Mouse (Mus musculus): ENCODE measurements around the gene Sgcg. TPM values are rescaled to one million over a fixed set of nuclear protein-coding genes. Genes with fewer than 3 reads are reported as not detected.

Gene Sgcg
- 0.23 and 0.33 TPM in 2 replicates for polyA plus RNA-seq (2014; fragmentation: Nextera tagmentation; extraction: Ambion mirVana)

DNA sequence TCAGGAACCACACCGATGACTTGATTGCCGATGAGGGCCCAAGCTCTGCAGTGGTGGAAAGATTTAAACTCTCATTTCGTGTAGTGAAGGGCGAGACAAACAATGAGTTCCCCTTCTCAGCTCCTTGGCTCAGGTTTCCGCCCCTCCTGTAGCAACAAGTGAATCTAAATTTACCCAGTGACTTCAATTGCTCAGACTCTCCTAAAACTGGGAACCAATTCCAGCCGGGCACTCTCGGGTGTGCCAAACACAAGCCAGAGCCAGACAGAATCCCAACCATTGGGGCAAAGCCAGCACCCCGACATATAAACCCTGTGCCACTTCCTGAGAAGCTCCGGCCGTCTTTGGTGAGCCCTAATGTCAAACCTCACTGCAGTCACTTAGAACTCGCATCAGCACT lies at the start of gene Sgcg:
Gene Sgcg, minus strand, starts transcription at position 139 of the 400 bp plus-strand sequence.
- no peaks in the 10 kb centered on the region for H3K9me3 ChIP-seq (ENCODE audit: control insufficient read depth, low read length)

DNA sequence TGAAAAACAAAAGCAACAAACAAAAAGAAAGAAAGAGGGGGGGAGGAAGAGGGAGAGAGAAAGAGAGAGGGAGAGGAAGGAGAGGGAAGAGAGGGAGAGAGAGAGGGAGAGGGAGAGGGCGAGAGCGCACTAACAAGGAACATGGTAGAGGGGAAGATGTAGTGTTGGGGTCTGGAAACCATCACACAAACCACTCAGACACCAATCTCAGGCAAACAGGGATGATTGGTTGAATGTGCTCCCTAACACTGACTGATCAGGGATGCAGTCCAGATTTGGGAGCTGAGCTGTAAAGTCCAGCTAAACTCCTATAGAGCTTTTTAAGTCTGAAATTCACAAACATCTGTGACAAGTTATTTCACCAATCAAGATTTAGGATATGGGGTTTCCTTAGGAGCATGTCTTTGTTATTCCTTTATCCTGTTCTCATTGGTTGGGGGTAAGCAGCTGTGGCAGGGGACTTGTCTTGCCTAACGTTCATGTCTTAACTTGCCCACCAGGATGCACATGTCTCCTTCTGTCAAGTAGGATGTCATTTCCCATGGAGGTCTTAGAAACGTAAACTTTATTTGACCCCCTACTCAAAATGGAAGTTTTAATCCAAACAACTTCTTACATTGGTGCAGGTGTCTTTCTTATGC lies 45.8 kb upstream of the Sgcg start:
- H3K36me3 ChIP-seq (replicated peaks; ENCODE audit: control insufficient read depth, insufficient read depth), result no peaks in the 10 kb centered on the region
- H3K4me3 ChIP-seq (replicated peaks; ENCODE audit: low read length), result no peak overlapping the region
- WGBS, result 85% methylated on average over 4 of the region's 4 CpGs
- no peak overlapping the region for H3K27ac ChIP-seq
- H3K9ac ChIP-seq, result no peak overlapping the region
- ATAC-seq (ENCODE audit: low FRiP score), result no peak
- H3K4me2 ChIP-seq (replicated peaks), result no peak overlapping the region
- peaks cover 4% of the 10 kb centered on the region; the same call in 1 of the 2 replicates for H3K9me3 ChIP-seq (ENCODE audit: control insufficient read depth, low read length)
- DNase-seq (ENCODE audit: low spot score), result no peak
- H3K27me3 ChIP-seq (ENCODE audit: control insufficient read depth, insufficient read depth, low read length), result no peaks in the 10 kb centered on the region
- H3K4me1 ChIP-seq (replicated peaks; ENCODE audit: control insufficient read depth, insufficient read depth, low read length), result no peaks in the 10 kb centered on the region

More for the DNA sequence above, at the start of gene Sgcg:
- Histone ChIP-seq H3K4me1 (replicated peaks; ENCODE audit: control insufficient read depth, insufficient read depth, low read length) (no peaks in the 10 kb centered on the region), H3K9ac (no peak within 1 kb of the TSS), H3K27me3 (ENCODE audit: control insufficient read depth, insufficient read depth, low read length) (no peaks in the 10 kb centered on the region), H3K36me3 (replicated peaks; ENCODE audit: control insufficient read depth, insufficient read depth) (no peaks in the 10 kb centered on the region), H3K27ac (no peak within 1 kb of the TSS), H3K4me2 (replicated peaks) (no peak within 1 kb of the TSS), H3K4me3 (replicated peaks; ENCODE audit: low read length) (no peak within 1 kb of the TSS)
- no peak for DNase-seq (ENCODE audit: low spot score)
- WGBS, result 71% methylated on average over 11 of the region's 11 CpGs
- no peak for ATAC-seq (ENCODE audit: low FRiP score)

DNA sequence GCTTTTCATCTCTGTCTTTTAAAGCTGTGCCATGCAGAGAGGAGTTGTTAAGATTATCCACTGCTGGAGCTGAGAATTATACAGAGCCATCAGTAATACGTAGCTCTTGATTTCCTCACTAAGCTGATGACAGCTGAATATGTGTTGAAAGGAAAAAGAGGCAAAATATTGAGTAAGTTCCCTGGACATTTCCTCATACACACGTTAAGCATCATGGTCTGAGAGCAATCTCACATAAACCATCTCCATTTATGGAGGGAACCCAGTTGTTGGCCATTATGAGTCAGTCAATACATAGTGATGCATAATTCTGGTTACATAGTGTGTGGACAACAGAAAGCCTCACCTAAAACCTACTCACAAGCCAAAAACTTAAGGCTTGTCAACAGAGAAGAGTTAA lies 44.1 kb upstream of the Sgcg start:
- WGBS, result 78% methylated on average over 2 of the region's 2 CpGs
- Histone ChIP-seq H3K4me1 (replicated peaks; ENCODE audit: control insufficient read depth, insufficient read depth, low read length) (no peaks in the 10 kb centered on the region), H3K9me3 (ENCODE audit: control insufficient read depth, low read length) (peaks cover 4% of the 10 kb centered on the region; the same call in 1 of the 2 replicates), H3K36me3 (replicated peaks; ENCODE audit: control insufficient read depth, insufficient read depth) (no peaks in the 10 kb centered on the region), H3K27me3 (ENCODE audit: control insufficient read depth, insufficient read depth, low read length) (no peaks in the 10 kb centered on the region), H3K27ac (no peak overlapping the region), H3K4me2 (replicated peaks) (no peak overlapping the region), H3K9ac (no peak overlapping the region), H3K4me3 (replicated peaks; ENCODE audit: low read length) (no peak overlapping the region)
- no peak for ATAC-seq (ENCODE audit: low FRiP score)
- no peak for DNase-seq (ENCODE audit: low spot score)

DNA sequence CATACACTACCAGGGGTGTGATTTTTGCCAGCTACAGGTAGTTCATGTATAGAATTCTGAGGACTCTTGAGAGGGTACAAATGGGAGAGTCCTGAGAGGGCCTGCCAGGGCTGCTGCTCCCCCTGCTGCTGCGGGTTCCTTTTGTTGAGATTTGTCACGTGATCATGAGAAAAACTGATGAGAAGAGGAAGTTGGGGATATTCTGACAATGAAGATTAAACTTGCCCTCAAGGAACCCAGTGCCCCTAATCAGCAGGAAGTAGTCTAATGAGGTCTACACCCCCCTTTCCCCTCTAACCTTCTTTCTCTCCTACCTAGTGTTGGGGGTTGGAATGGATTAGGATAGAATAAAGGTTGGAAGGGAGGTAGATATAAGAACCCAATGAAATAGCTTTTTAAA lies 43.0 kb upstream of the Sgcg start:
- Histone ChIP-seq H3K36me3 (replicated peaks; ENCODE audit: control insufficient read depth, insufficient read depth) (no peaks in the 10 kb centered on the region), H3K9ac (no peak overlapping the region), H3K4me1 (replicated peaks; ENCODE audit: control insufficient read depth, insufficient read depth, low read length) (no peaks in the 10 kb centered on the region), H3K27me3 (ENCODE audit: control insufficient read depth, insufficient read depth, low read length) (no peaks in the 10 kb centered on the region), H3K9me3 (ENCODE audit: control insufficient read depth, low read length) (peaks cover 4% of the 10 kb centered on the region; the same call in 1 of the 2 replicates), H3K4me2 (replicated peaks) (no peak overlapping the region), H3K27ac (no peak overlapping the region), H3K4me3 (replicated peaks; ENCODE audit: low read length) (no peak overlapping the region)
- 59% methylated on average over 2 of the region's 2 CpGs for WGBS
- ATAC-seq (ENCODE audit: low FRiP score) (no peak), DNase-seq (ENCODE audit: low spot score) (no peak)

DNA sequence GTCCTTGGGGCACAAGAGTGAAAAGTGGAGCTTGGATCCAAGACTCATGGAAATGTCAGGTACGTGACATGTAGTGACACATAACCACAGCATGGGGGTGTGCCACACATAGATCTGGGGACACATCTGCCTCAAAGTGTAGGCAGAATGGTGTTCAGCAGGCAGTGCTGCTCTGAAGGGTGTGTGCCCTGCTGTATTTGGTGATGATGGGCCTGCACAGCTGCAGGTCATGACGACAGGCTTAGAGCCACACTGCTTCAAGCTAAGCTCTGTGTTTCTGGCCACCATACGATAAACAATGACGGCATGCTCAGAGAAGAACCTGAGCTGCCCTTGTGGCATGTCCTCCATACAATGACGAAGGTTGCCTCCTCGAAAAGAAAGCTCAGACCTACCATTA lies 41.5 kb upstream of the Sgcg start:
- H3K4me2 ChIP-seq (replicated peaks), result no peak overlapping the region
- peaks cover 4% of the 10 kb centered on the region; the same call in 1 of the 2 replicates for H3K9me3 ChIP-seq (ENCODE audit: control insufficient read depth, low read length)
- no peak overlapping the region for H3K9ac ChIP-seq
- no peak overlapping the region for H3K27ac ChIP-seq
- H3K4me1 ChIP-seq (replicated peaks; ENCODE audit: control insufficient read depth, insufficient read depth, low read length), result no peaks in the 10 kb centered on the region
- no peaks in the 10 kb centered on the region for H3K36me3 ChIP-seq (replicated peaks; ENCODE audit: control insufficient read depth, insufficient read depth)
- no peak for ATAC-seq (ENCODE audit: low FRiP score)
- 90% methylated on average over 6 of the region's 6 CpGs for WGBS
- H3K27me3 ChIP-seq (ENCODE audit: control insufficient read depth, insufficient read depth, low read length), result no peaks in the 10 kb centered on the region
- no peak for DNase-seq (ENCODE audit: low spot score)
- no peak overlapping the region for H3K4me3 ChIP-seq (replicated peaks; ENCODE audit: low read length)

DNA sequence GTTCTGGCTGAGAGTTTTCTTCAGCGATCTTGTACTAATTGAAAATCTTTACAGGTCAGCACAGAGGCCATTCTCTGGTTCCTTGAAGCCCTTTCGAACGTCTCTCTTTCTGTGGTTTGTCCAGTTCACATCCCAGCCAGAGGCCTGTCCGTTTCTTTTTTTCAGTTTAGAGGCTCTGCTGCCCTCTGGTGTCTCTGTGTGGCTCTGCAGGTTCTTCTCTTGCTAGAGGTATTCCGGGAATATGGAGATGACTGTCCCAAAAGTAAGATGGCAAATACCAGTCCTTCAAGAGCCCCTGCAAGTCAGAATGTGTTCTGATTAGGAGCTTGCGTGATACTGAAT lies 36.4 kb upstream of the Sgcg start:
- no peak for ATAC-seq (ENCODE audit: low FRiP score)
- Histone ChIP-seq H3K36me3 (replicated peaks; ENCODE audit: control insufficient read depth, insufficient read depth) (no peaks in the 10 kb centered on the region), H3K27me3 (ENCODE audit: control insufficient read depth, insufficient read depth, low read length) (no peaks in the 10 kb centered on the region), H3K9ac (no peak overlapping the region), H3K27ac (no peak overlapping the region), H3K4me2 (replicated peaks) (0 out of 2 replicates have a peak overlapping the region, but pooled peaks have one; percentile 3), H3K4me3 (replicated peaks; ENCODE audit: low read length) (no peak overlapping the region), H3K9me3 (ENCODE audit: control insufficient read depth, low read length) (no peaks in the 10 kb centered on the region), H3K4me1 (replicated peaks; ENCODE audit: control insufficient read depth, insufficient read depth, low read length) (no peaks in the 10 kb centered on the region)
- DNase-seq (ENCODE audit: low spot score), result peak; percentile 75
- 16% methylated on average over 6 of the region's 6 CpGs for WGBS

DNA sequence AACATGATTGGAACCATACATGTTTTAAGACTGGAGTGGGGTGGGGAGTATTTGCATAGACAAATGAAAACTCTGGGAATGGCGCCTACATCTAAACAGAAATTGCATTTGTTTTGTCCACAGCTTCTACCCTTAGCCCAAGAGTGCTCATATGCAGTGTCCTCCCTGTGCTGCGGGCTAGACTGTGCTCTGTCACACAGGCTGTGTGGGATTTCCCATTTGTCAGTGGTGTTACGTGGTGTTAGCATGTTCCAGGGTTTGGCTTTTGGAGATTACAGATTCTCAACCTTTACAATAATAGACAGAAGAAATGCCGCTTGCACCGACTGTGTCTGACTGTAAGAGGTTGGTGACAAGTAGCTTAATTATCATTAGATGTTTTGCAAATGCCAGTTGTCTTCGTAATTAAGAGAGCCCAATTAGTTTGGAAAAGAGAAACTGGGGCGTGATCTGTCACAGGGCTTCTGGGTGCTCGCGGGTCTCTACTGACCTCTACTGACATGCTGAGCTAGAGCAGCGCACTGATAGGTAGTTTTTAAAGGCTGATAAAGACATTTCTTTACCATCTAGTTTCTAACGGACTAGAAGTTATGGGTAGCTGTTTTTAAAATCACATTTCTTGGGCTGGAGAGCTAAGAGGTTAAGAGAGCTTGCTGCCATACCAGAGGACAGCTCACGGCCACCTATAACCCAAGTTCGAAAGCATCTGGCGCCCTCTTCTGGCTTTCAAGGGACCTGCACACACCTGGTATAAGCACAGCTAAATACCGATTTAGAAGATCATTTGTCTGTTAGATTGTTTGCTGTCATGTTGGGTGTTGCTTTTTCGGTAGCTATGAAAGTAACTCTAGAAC lies 35.8 kb upstream of the Sgcg start:
- H3K4me3 ChIP-seq (replicated peaks; ENCODE audit: low read length), result no peak overlapping the region

DNA sequence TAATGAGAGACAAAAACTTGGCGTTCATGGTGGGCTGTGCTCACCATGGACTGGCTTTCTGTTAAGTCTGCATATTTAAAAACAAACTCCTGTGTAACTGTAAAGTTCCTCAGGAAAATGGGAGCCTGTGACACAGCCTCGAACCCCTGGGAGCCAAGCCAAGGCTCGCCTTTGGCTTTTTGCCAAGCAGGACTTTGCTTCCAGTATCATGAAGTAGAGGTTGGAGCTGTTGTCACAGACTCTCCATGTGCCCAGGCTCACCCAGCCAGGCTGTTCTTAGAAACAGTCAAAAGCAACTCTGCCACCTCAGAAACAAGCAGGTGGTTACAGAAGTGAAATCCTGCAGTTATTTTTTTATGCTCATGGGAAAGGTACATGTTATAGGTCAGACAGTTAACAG lies 32.4 kb upstream of the Sgcg start:
- Histone ChIP-seq H3K4me3 (replicated peaks; ENCODE audit: low read length) (no peak overlapping the region), H3K4me1 (replicated peaks; ENCODE audit: control insufficient read depth, insufficient read depth, low read length) (no peaks in the 10 kb centered on the region), H3K4me2 (replicated peaks) (no peak overlapping the region), H3K9me3 (ENCODE audit: control insufficient read depth, low read length) (no peaks in the 10 kb centered on the region), H3K9ac (no peak overlapping the region), H3K27me3 (ENCODE audit: control insufficient read depth, insufficient read depth, low read length) (no peaks in the 10 kb centered on the region), H3K36me3 (replicated peaks; ENCODE audit: control insufficient read depth, insufficient read depth) (no peaks in the 10 kb centered on the region), H3K27ac (no peak overlapping the region)
- DNase-seq (ENCODE audit: low spot score) (no peak), ATAC-seq (ENCODE audit: low FRiP score) (no peak)
- WGBS, result 68% methylated on average over 3 of the region's 3 CpGs

More for the DNA sequence above, 35.8 kb upstream of the Sgcg start:
- Histone ChIP-seq H3K4me1 (replicated peaks; ENCODE audit: control insufficient read depth, insufficient read depth, low read length) (no peaks in the 10 kb centered on the region), H3K4me2 (replicated peaks) (0 out of 2 replicates have a peak overlapping the region, but pooled peaks have one; percentile 3), H3K27me3 (ENCODE audit: control insufficient read depth, insufficient read depth, low read length) (no peaks in the 10 kb centered on the region), H3K27ac (no peak overlapping the region), H3K9me3 (ENCODE audit: control insufficient read depth, low read length) (no peaks in the 10 kb centered on the region), H3K36me3 (replicated peaks; ENCODE audit: control insufficient read depth, insufficient read depth) (no peaks in the 10 kb centered on the region), H3K9ac (no peak overlapping the region)
- ATAC-seq (ENCODE audit: low FRiP score), result no peak
- WGBS, result 52% methylated on average over 16 of the region's 16 CpGs
- DNase-seq (ENCODE audit: low spot score), result peak; percentile 72

DNA sequence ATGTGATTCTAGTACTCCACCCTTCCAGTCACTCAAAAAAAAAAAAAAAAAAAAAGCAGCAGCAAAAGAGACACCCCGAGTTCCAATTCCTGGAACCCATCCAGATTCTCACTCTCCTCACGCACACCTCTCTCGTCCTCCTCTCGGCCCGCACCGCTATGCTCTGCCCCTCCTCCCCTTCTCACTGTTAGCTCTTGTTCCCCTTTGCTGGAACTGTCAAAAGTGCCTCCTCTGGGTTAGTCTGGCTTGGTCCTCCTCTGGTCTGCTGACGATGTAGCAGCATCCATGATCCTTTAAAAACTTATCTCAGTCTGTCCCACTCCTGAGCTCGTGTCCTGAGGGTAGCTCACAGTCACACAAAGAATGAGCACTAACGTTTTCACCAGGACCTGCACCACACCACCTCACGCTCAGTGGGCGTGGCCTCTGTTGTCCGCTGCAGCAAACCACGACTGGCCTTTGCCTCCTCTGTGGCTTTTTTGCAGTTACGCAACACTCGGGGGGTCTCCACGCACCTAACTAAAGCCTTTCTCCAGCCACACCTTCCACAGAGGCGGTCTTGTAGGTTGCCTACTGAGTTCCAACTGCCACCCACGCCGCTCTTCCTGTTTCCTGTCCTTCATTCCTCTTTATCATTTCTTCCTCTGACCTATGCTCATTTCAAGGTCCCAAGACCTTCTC lies 30.5 kb upstream of the Sgcg start:
- H3K9ac ChIP-seq, result no peak overlapping the region
- no peaks in the 10 kb centered on the region for H3K9me3 ChIP-seq (ENCODE audit: control insufficient read depth, low read length)
- no peak overlapping the region for H3K4me3 ChIP-seq (replicated peaks; ENCODE audit: low read length)
- 73% methylated on average over 19 of the region's 19 CpGs for WGBS
- H3K27me3 ChIP-seq (ENCODE audit: control insufficient read depth, insufficient read depth, low read length), result no peaks in the 10 kb centered on the region
- no peaks in the 10 kb centered on the region for H3K4me1 ChIP-seq (replicated peaks; ENCODE audit: control insufficient read depth, insufficient read depth, low read length)
- no peak for ATAC-seq (ENCODE audit: low FRiP score)
- no peak for DNase-seq (ENCODE audit: low spot score)
- no peak overlapping the region for H3K4me2 ChIP-seq (replicated peaks)
- H3K27ac ChIP-seq, result no peak overlapping the region
- H3K36me3 ChIP-seq (replicated peaks; ENCODE audit: control insufficient read depth, insufficient read depth), result no peaks in the 10 kb centered on the region

All from hindbrain, embryonic 14.5 days (tissue).